22 mouse cellular contexts compared by ENCODE assay signal in genomic region chr17:25541768-25542167, GRCm38 (mm10). TPM values are rescaled to one million over a fixed set of nuclear protein-coding genes. Genes with fewer than 3 reads are reported as not detected.
"Had no signal": no experiment of that assay in that cellular context is flagged by ENCODE, and none has a peak within 500 bp of the region (broad histone marks: within the 10 kb centered on the region; RNA-seq: fewer than 3 reads in every experiment).

No protein-coding gene starts in this region.

- H3K9me3 ChIP-seq: midbrain, embryonic 10.5 days; midbrain, embryonic 12.5 days; neural tube, embryonic 13.5 days; neural tube, embryonic 15.5 days; stomach, embryonic 15.5 days had no signal

- H3K27ac ChIP-seq: midbrain, embryonic 10.5 days; midbrain, embryonic 12.5 days; neural tube, embryonic 13.5 days; neural tube, embryonic 15.5 days; stomach, embryonic 15.5 days; stomach, postnatal 0 days had no signal

- DNase-seq: lung, adult 18-20 months; lung, embryonic 14.5 days; lung, postnatal 10 days; lung, postnatal 4 days; midbrain, embryonic 14.5 days; right cerebral cortex, postnatal 14 days; thymus, adult 2 months; thymus, postnatal 25 days; thymus, postnatal 4 days had no signal

- H3K4me1 ChIP-seq: stomach, embryonic 15.5 days had no signal

- ATAC-seq: midbrain, embryonic 16.5 days had no signal

- H3K9ac ChIP-seq: lung, embryonic 14.5 days; midbrain, embryonic 12.5 days; neural tube, embryonic 13.5 days; neural tube, embryonic 15.5 days; stomach, embryonic 15.5 days had no signal

- H3K27me3 ChIP-seq: neural tube, embryonic 13.5 days; neural tube, embryonic 15.5 days; stomach, embryonic 15.5 days had no signal

- H3K4me3 ChIP-seq: midbrain, embryonic 10.5 days; midbrain, embryonic 12.5 days; myocyte; neural tube, embryonic 13.5 days; neural tube, embryonic 15.5 days; stomach, embryonic 15.5 days had no signal

- H3K4me2 ChIP-seq: lung, embryonic 14.5 days; midbrain, embryonic 12.5 days; neural tube, embryonic 13.5 days; neural tube, embryonic 15.5 days; stomach, embryonic 15.5 days had no signal

- H3K36me3 ChIP-seq: midbrain, embryonic 10.5 days; midbrain, embryonic 12.5 days; neural tube, embryonic 13.5 days; neural tube, embryonic 15.5 days; stomach, embryonic 15.5 days had no signal

RNA-seq across cellular contexts. Expression of gene Sox8, which starts 28.7 kb away (rescaled TPM):
- total RNA-seq: megakaryocyte, adult 5-6 weeks; megakaryocyte-erythroid progenitor cell, adult 5-6 weeks had no signal

RNA-seq across cellular contexts. Expression of gene Sstr5, which starts 44.7 kb away (rescaled TPM):
- total RNA-seq: megakaryocyte, adult 5-6 weeks; megakaryocyte-erythroid progenitor cell, adult 5-6 weeks had no signal
- polyA plus RNA-seq: lung, embryonic 14.5 days; midbrain, embryonic 10.5 days; myocyte; neural tube, embryonic 11.5 days; spleen, adult 2 months; thymus, adult 2 months; urinary bladder, adult 2 months had no signal
